Mouse (Mus musculus): Measurements from ENCODE around the gene Igsf9.

DNA sequence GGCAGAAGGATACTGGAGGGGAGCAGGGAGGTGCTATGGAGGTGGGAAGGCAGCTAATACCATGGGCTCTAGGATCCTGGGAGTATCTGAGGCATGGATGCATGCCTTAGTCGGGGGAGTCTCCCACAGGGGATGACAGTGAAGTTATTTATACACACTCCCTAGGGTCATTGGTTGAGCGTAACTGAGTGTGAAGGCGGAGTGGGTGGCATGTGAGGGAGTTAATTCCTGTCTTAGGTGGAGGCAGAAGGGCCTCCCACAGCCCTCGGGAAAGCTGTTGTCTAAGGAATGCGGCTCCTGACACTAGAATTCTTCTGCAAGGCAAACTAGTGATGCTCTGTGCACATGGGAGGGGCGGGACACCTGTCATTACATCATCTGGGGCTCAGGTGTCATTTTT is 44.8 kb upstream of the Igsf9 start:
- no peak for TF ChIP-seq CTCF (IDR thresholded peaks at IDR 0.05; ENCODE audit: low read depth, low read length)
- TF ChIP-seq POLR2A (IDR thresholded peaks at IDR 0.05; ENCODE audit: insufficient read depth, low read length): no peak
